Mouse (Mus musculus) yolk sac, embryonic 10.5 days (tissue): Measurements from ENCODE around the gene Nt5c3b.

Source experiments
- DNase-seq: peaks from one replicate; pipeline ENCODE4 v3.0.0-alpha.2; 2017; ENCODE audit warnings: low spot score

Nt5c3b gene

GRCm38 (mm10) chr11:100377989-100378388 lies 63.6 kb downstream of the Nt5c3b start:
- DNase-seq, result no peak

- no peak for DNase-seq
Observed at GRCm38 (mm10) chr11:100376746-100377389, 64.7 kb downstream of the Nt5c3b start.

- no peak for DNase-seq
Observed at GRCm38 (mm10) chr11:100376005-100376404, 65.6 kb downstream of the Nt5c3b start.

GRCm38 (mm10) chr11:100375127-100375526 lies 66.5 kb downstream of the Nt5c3b start:
- no peak for DNase-seq
